Mouse (Mus musculus) heart, postnatal 0 days (tissue): Measurements from ENCODE around the gene Scyl1. TPM values are rescaled to one million over a fixed set of nuclear protein-coding genes. Genes with fewer than 3 reads are reported as not detected.
A peak's percentile ranks its signal among the peaks of the same experiment; 100 is the strongest.

ENCODE experiments used
- ATAC-seq: fragments of 200-750 bp; cut with Nextera tagmentation; 2 replicates; pipeline ENCODE4 v1.8.0; 2017; ENCODE audit warnings: low read depth, moderate number of reproducible peaks, moderate library complexity; ENCODE audit not compliant: insufficient read depth
- DNase-seq: peaks from one replicate; pipeline ENCODE4 v3.0.0-alpha.2; 2016; ENCODE audit warnings: low spot score
- H3K27ac ChIP-seq: fragments of 300-500 bp; sonication (generic); 2 replicates; pipeline ENCODE4 v1.5.1; 2014; ENCODE audit warnings: low read depth, mild to moderate bottlenecking
- H3K27me3 ChIP-seq: fragments of 300-500 bp; sonication (generic); 2 replicates; pipeline ENCODE4 v1.6.1; 2014; ENCODE audit warnings: low read length, mixed read lengths; ENCODE audit not compliant: control insufficient read depth, insufficient read depth
- H3K36me3 ChIP-seq: fragments of 300-500 bp; sonication (generic); replicated peaks from 2 replicates; pipeline ENCODE4 v1.6.1; 2014; ENCODE audit warnings: low read length, mixed read lengths; ENCODE audit not compliant: control insufficient read depth, insufficient read depth
- H3K4me1 ChIP-seq: fragments of 300-500 bp; sonication (generic); 2 replicates; pipeline ENCODE4 v1.6.1; 2014; ENCODE audit warnings: antibody characterized with exemption; ENCODE audit not compliant: control insufficient read depth, insufficient read depth
- H3K4me2 ChIP-seq: fragments of 300-500 bp; sonication (generic); 2 replicates; pipeline ENCODE4 v1.6.1; 2014; ENCODE audit warnings: low read depth, mild to moderate bottlenecking, low read length, moderate library complexity
- H3K4me3 ChIP-seq: fragments of 300-500 bp; sonication (generic); 2 replicates; pipeline ENCODE4 v1.5.1; 2014; ENCODE audit warnings: low read depth, low read length
- H3K9ac ChIP-seq: fragments of 300-500 bp; sonication (generic); replicated peaks from 2 replicates; pipeline ENCODE4 v1.6.1; 2014; ENCODE audit warnings: low read depth, low read length, mixed read lengths
- H3K9me3 ChIP-seq: fragments of 300-500 bp; sonication (generic); replicated peaks from 2 replicates; pipeline ENCODE4 v1.6.1; 2016; ENCODE audit warnings: low read length; ENCODE audit not compliant: control insufficient read depth
- CTCF ChIP-seq: IDR thresholded peaks from 2 replicates; pipeline ENCODE4 v1.5.1; 2016; ENCODE audit warnings: antibody characterized with exemption, control low read depth, low read depth
- EP300 ChIP-seq: IDR thresholded peaks from 2 replicates; pipeline ENCODE4 v1.6.1; 2016; ENCODE audit warnings: antibody characterized with exemption, low read depth
- WGBS: fragments of 180-500 bp; shearing (Covaris S2); extraction: QIAGEN DNeasy Blood & Tissue Kit; methylation state at CpG from one replicate; pipeline ENCODE4 v1.1.7; 2014; 5-methylcytosine and 5-hydroxymethylcytosine counted together
- polyA plus RNA-seq: library from polyadenylated mRNA; unstranded; fragments of >200 nt; fragmentation: Nextera tagmentation; extraction: Ambion mirVana; gene quantifications from 2 replicates; pipeline ENCODE4 v1.2.1, GENCODE M21; 2015
- total RNA-seq: library from RNA; depleted of rRNA; stranded (reverse); fragments of >200 nt; gene quantifications from 2 replicates; pipeline ENCODE4 v1.2.3, GENCODE M21; 2014; ENCODE audit warnings: low replicate concordance

Scyl1 gene
- total and polyA plus RNA-seq, 2 experiments from 2014 or later = 47.1 to 82.4 TPM

DNA sequence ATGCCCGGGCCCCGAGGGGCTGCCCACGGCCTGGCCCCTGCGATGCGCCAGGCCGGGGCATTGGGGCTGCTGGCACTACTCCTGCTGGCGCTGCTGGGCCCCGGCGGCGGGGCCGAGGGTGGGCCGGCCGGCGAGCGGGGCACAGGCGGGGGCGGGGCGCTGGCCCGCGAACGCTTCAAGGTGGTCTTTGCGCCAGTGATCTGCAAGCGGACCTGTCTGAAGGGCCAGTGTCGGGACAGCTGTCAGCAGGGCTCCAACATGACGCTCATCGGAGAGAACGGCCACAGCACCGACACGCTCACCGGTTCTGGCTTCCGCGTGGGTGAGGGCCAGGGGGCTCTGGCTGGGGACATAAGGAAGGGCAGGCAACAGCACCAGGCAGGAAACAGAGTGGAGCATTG is 29.0 kb downstream of the Scyl1 start:
- peak overlapping the region; percentile 89 for H3K27ac ChIP-seq
- peaks cover 13% of the 10 kb centered on the region for H3K4me1 ChIP-seq
- no peak for TF ChIP-seq EP300
- no peak for TF ChIP-seq CTCF
- H3K27me3 ChIP-seq = 0 out of 2 replicates have a peak, but pooled peaks cover 10% of the 10 kb centered on the region
- peak overlapping the region; percentile 99 for H3K4me2 ChIP-seq
- H3K4me3 ChIP-seq = peak overlapping the region; percentile 78
- under 1% methylated on average over 32 of the region's 32 CpGs for WGBS
- DNase-seq (peak; percentile 26), ATAC-seq (peak; percentile 43)
- peak overlapping the region; percentile 92 for H3K9ac ChIP-seq
- H3K9me3 ChIP-seq = no peaks in the 10 kb centered on the region
- H3K36me3 ChIP-seq = no peaks in the 10 kb centered on the region

DNA sequence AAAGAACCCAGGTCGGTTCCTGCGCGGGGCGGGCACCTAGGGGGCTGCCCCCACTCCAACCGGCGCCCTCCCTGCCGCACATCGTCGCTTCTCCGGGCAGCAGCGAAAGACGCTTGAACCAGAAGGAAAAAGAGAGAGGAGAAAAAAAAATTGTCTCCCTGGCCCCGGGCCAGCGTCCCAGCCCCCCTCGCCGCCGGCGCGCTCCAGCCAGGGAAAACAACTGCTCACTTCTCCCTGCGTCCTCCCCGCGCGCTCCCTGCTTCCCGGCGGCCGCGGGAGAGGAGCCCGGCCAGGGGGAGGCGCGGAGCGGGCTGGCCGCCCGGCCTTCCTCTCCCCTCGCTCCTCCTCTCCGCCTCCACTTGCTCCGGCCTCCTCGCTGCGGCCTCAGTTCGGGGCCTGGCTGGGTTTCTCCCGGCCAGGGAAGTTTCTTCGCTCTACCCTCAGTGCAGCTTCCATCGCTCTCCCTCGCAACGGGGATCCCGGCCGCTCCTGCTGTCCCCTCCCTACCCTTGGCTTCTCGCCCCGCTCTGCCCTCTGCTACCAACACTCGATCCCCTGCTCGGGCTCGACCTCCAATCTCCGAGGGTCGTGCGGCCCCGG is 29.5 kb downstream of the Scyl1 start:
- Histone ChIP-seq H3K4me2 (peak overlapping the region; percentile 99), H3K27me3 (0 out of 2 replicates have a peak, but pooled peaks cover 10% of the 10 kb centered on the region), H3K4me3 (peak overlapping the region; percentile 78), H3K4me1 (peaks cover 13% of the 10 kb centered on the region), H3K9ac (peak overlapping the region; percentile 92), H3K36me3 (no peaks in the 10 kb centered on the region), H3K9me3 (no peaks in the 10 kb centered on the region), H3K27ac (peak overlapping the region; percentile 89)
- TF ChIP-seq EP300 (peak; percentile 50; the same call in 1 of the 2 replicates), CTCF (no peak)
- WGBS = 1% methylated on average over 34 of the region's 55 CpGs
- peak; percentile 80 for ATAC-seq
- DNase-seq = peak; percentile 83

DNA sequence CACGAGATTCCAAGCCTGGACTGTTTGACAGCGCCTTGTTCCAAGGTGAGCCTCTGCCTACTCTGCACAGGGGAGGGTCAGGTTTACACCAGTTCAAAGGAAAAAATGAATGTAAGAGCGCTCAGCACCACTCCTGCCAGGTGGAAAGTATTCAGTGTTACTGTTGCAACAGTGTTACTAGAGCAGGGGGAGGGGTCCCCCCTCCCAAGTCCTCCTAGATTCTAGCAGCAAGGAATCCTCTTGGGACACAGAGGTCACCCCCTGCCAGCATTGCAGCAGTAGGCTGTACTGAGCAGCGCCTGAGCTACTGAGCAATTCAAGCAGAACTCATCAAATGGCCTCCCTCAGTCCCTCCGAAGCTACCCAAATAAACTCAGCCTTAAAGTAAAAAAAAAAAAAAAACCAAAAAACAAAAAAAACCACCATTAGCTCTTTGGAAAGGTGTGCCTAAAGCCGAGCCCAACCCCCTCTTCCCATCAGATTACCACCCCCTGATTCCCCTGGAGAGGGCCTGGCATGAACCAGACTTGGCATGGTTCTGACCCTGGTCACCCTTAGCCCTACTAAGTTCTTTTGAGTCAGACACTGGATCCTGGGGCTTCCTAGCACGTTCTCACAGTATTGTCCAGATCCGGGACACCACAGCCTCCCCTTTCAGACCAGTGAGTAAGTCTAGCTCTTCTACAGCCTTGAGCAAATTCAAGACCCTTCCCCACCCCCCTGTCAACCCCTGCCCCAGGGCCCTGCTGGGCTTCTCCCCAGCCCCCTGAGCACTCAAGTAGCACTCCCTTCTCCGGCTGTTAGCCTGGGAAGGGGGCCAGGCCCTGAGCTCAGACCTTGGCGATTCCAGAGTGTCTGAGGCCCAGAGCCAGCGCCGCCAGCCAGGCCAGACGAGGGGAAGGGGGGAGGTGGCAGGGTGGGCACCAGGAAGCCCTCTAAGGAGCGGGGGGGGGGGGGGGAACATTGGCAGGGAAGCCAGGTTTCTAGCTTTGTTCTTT is 30.6 kb downstream of the Scyl1 start, which contains the start of gene Ltbp3:
Ltbp3 (plus strand) TSS at position 585 of the 998 bp plus-strand sequence.
- ATAC-seq (peak; percentile 50), DNase-seq (peak; percentile 81)
- Histone ChIP-seq H3K27me3 (0 out of 2 replicates have a peak, but pooled peaks cover 9% of the 10 kb centered on the region), H3K36me3 (no peaks in the 10 kb centered on the region), H3K9ac (peak within 1 kb of the TSS; percentile 92), H3K27ac (peak within 1 kb of the TSS; percentile 89), H3K4me1 (peaks cover 12% of the 10 kb centered on the region), H3K4me3 (peak within 1 kb of the TSS; percentile 78), H3K4me2 (peak within 1 kb of the TSS; percentile 99), H3K9me3 (no peaks in the 10 kb centered on the region)
- 38% methylated on average over 11 of the region's 14 CpGs for WGBS
- TF ChIP-seq CTCF (no peak), EP300 (no peak)

DNA sequence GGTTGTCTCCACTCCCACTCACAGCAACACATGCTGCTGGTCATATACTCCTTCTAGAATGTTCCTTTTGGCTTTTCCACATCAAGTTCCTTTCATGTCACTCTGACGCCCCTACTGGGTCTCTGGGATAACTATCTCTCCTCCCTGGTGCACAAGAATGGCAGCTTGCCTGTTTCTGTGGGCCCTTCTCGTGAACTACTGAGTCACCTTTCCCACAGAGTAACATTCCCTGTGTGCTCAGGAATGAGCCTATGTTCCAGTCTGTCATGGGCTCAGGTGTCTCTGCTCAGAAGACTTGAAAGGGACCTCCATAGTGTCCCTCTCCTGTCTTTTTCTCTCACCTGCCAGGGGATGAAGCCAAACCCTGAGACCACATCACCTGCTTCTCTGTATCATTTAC is 31.8 kb downstream of the Scyl1 start:
- Histone ChIP-seq H3K9ac (no peak overlapping the region), H3K4me3 (no peak overlapping the region), H3K4me1 (peaks cover 8% of the 10 kb centered on the region; the same call in 1 of the 2 replicates), H3K4me2 (no peak overlapping the region), H3K36me3 (no peaks in the 10 kb centered on the region), H3K9me3 (no peaks in the 10 kb centered on the region), H3K27me3 (no peaks in the 10 kb centered on the region), H3K27ac (no peak overlapping the region)
- ATAC-seq = no peak
- TF ChIP-seq CTCF (no peak), EP300 (no peak)
- WGBS = 42% methylated on average over 2 of the region's 2 CpGs
- DNase-seq = no peak

DNA sequence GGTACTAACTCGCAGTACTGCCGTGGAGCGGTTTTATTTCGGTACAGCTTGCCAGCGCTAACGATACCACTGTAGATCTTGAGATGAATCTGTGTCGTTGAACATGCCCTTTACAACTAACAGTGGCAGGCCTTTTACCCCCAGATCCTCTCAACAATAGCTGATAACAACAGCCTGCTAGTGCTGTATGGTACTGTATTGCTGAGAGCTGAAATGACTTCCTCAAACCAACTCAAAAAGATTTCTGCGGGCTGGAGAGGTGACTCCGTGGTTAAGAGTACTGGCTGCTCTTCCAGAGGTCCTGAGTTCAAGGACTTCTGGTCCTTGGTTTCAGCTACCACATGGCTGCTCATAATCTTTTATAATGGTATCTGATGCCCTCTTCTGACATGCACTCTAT is 36.9 kb downstream of the Scyl1 start:
- no peak overlapping the region for H3K9ac ChIP-seq
- ATAC-seq (no peak), DNase-seq (no peak)
- H3K4me3 ChIP-seq = no peak overlapping the region
- no peak overlapping the region for H3K27ac ChIP-seq
- TF ChIP-seq CTCF = no peak
- TF ChIP-seq EP300 = no peak
- H3K4me1 ChIP-seq = peaks cover 7% of the 10 kb centered on the region; the same call in 1 of the 2 replicates
- no peaks in the 10 kb centered on the region for H3K27me3 ChIP-seq
- no peak overlapping the region for H3K4me2 ChIP-seq
- no peaks in the 10 kb centered on the region for H3K9me3 ChIP-seq
- H3K36me3 ChIP-seq = no peaks in the 10 kb centered on the region
- 67% methylated on average over 9 of the region's 9 CpGs for WGBS
